Mouse (Mus musculus): ENCODE measurements at regions not wholly inside any gene's neighbourhood (a gene's known extent, or its start where the extent isn't known, plus 50 kb on each side); places are given as distances from the start of the nearest gene placed in this dataset.

- DNase-seq (ENCODE audit: low spot score in 2 of 2), result no peak
Observed at GRCm38 (mm10) chr16:24258991-24259390, 134.3 kb upstream of the Lpp start.

GRCm38 (mm10) chr16:24255037-24255436 is 138.3 kb upstream of the Lpp start:
- DNase-seq (ENCODE audit: low spot score in 2 of 2), result no peak

GRCm38 (mm10) chr16:24254590-24254989 is 138.7 kb upstream of the Lpp start:
- no peak for DNase-seq (ENCODE audit: low spot score in 2 of 2)

- DNase-seq (ENCODE audit: low spot score in 2 of 2), result no peak
Observed at GRCm38 (mm10) chr16:24254143-24254542, 139.2 kb upstream of the Lpp start.

- no peak for DNase-seq (ENCODE audit: low spot score in 2 of 2)
Observed at GRCm38 (mm10) chr16:24247291-24247690, 146.0 kb upstream of the Lpp start.

- peak in 1 of 2 experiments; percentile 18 for DNase-seq (ENCODE audit: low spot score in 2 of 2)
Observed at GRCm38 (mm10) chr16:24238075-24238555, 155.2 kb upstream of the Lpp start.

- no peak for DNase-seq (ENCODE audit: low spot score in 2 of 2)
Observed at GRCm38 (mm10) chr16:24237425-24237824, 155.9 kb upstream of the Lpp start.

GRCm38 (mm10) chr16:24237013-24237412 is 156.3 kb upstream of the Lpp start:
- no peak for DNase-seq (ENCODE audit: low spot score in 2 of 2)

- DNase-seq (ENCODE audit: low spot score in 2 of 2), result no peak
Observed at GRCm38 (mm10) chr16:24236511-24236910, 156.8 kb upstream of the Lpp start.

GRCm38 (mm10) chr16:24234795-24235194 is 158.5 kb upstream of the Lpp start:
- DNase-seq (ENCODE audit: low spot score in 2 of 2), result no peak

GRCm38 (mm10) chr16:24232001-24232530 is 161.2 kb upstream of the Lpp start:
- no peak for DNase-seq (ENCODE audit: low spot score in 2 of 2)

GRCm38 (mm10) chr16:24231506-24231905 is 161.8 kb upstream of the Lpp start:
- no peak for DNase-seq (ENCODE audit: low spot score in 2 of 2)

GRCm38 (mm10) chr16:24229002-24229607 is 164.2 kb upstream of the Lpp start:
- DNase-seq (ENCODE audit: low spot score in 2 of 2), result no peak

GRCm38 (mm10) chr16:24225897-24226296 is 167.4 kb upstream of the Lpp start:
- no peak for DNase-seq (ENCODE audit: low spot score in 2 of 2)

- DNase-seq (ENCODE audit: low spot score in 2 of 2), result no peak
Observed at GRCm38 (mm10) chr16:24225090-24225489, 168.2 kb upstream of the Lpp start.

GRCm38 (mm10) chr16:24223901-24224300 is 169.4 kb upstream of the Lpp start:
- DNase-seq (ENCODE audit: low spot score in 2 of 2), result no peak

- DNase-seq (ENCODE audit: low spot score in 2 of 2), result no peak
Observed at GRCm38 (mm10) chr16:24223527-24223880, 169.8 kb upstream of the Lpp start.

GRCm38 (mm10) chr16:24222759-24223526 is 170.4 kb upstream of the Lpp start:
- no peak for DNase-seq (ENCODE audit: low spot score in 2 of 2)

GRCm38 (mm10) chr16:24221992-24222391 is 171.3 kb upstream of the Lpp start:
- DNase-seq (ENCODE audit: low spot score in 2 of 2), result no peak

- no peak for DNase-seq (ENCODE audit: low spot score in 2 of 2)
Observed at GRCm38 (mm10) chr16:24220613-24221012, 172.7 kb upstream of the Lpp start.

GRCm38 (mm10) chr16:24219691-24220090 is 173.6 kb upstream of the Lpp start:
- no peak for DNase-seq (ENCODE audit: low spot score in 2 of 2)

- no peak for DNase-seq (ENCODE audit: low spot score in 2 of 2)
Observed at GRCm38 (mm10) chr16:24218850-24219185, 174.5 kb upstream of the Lpp start.
